Mouse (Mus musculus): ENCODE measurements at regions not wholly inside any gene's neighbourhood (a gene's known extent, or its start where the extent isn't known, plus 50 kb on each side); places are given as distances from the start of the nearest gene placed in this dataset.

DNA sequence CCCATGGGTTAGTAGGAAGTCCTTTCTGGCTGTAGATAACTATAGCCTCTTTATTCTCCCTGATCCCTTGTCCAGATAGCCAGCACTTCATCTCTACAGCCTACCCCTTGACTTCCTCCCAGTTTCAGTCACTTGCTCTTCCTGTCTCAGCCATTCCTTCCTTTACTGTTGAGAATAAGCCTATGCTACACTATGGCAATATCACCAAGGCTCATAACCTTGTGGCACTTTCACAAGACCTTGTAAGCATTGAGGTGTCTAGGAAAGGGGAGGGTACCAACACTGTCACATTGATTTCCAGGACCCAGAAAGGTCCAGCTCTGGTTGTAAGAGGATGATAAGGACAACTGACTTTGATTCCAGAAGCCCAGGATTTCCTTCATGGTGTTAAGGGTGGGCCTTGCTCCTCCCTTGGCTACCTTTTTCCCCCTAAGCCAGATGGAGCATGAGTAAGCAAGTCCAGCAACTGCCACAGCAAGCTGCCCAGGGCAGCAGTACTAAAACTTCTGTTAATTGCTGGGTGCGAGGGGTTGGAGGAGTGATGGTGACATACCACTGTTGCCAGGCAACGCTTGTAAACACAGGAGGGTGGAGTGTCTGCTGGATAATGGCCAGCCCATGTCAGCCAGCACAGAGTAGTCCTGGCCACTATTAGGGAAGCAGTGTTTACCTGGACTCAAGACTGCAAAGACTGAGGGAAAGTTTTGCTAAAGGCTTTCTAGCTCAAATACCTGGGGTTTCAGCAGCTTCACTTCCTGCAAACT is 75.7 kb downstream of the Ankrd16 start:
- peak; percentile 2 for DNase-seq

DNA sequence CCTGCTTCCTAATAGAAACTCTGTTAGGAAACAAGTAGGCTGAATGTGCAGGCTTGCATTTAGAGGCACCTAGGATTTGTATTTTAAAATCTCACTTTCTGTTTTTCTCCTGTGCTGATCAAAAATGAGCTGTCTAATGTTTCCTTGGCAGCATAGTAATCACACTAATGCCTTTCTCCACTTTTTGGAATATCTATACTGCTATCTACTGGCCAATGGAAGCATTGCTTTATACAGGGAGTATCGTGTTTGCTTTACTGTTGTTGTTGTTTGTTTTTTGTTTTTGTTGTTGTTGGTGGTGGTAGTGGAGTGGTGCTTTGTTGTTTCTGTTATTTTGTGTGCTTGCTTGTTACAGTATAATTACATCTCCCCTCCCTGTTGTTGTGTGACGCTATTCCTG is 92.3 kb downstream of the Ankrd16 start:
- DNase-seq, result no peak

DNA sequence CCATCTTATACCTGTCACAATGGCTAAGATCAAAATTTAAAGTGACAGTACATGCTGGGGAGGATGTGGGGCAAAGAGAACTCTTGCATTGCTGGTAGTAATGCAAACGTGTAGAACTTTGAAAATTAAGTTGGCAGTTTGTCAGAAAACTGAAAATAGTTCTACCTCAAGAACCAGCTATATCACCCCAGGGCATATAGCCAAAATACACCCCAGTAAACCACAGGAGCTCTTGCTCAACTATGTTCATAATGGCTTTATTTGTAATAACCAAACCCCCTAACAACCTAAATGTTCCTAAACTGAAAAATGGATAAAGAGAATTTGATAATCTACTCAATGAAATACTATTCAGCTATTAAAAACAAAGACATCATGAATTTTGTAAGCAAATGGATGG is 102.3 kb downstream of the Ankrd16 start:
- no peak for DNase-seq

DNA sequence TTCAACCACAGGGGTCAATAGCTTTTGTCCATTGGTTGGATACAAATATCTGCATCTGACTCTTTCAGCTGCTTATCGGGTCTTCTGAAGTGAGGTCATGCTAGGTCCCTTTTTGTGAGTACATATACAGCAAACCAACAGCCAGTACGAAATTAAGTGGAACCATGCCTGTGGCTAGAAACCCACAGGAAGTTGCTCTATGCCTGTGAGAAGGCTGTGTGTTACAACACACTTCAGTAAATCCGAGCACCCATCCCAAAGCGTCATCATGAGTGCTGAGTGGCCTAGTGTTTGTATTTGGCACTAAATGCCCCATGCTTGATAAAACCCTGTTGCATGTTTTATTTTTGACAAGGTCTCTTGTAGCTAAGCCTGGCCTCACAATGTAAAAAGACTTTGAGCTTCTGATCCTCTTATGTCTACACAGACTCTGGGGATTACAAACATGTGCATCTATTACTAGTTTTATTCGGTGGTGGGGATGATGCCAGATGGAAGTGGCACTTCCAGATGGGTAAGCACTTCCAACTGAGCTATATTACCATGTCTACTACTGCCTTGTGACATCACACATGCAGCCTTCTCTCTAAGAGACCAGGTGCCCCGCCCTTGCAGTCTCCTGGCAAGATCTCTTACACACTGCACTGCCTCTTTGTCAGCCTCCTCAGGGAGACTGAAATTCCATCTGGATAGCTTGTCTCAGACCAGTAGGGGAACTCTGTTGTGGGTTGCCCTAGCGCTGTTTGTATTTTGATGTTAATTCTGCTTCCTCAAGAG is 117.3 kb downstream of the Ankrd16 start:
- DNase-seq, result no peak

DNA sequence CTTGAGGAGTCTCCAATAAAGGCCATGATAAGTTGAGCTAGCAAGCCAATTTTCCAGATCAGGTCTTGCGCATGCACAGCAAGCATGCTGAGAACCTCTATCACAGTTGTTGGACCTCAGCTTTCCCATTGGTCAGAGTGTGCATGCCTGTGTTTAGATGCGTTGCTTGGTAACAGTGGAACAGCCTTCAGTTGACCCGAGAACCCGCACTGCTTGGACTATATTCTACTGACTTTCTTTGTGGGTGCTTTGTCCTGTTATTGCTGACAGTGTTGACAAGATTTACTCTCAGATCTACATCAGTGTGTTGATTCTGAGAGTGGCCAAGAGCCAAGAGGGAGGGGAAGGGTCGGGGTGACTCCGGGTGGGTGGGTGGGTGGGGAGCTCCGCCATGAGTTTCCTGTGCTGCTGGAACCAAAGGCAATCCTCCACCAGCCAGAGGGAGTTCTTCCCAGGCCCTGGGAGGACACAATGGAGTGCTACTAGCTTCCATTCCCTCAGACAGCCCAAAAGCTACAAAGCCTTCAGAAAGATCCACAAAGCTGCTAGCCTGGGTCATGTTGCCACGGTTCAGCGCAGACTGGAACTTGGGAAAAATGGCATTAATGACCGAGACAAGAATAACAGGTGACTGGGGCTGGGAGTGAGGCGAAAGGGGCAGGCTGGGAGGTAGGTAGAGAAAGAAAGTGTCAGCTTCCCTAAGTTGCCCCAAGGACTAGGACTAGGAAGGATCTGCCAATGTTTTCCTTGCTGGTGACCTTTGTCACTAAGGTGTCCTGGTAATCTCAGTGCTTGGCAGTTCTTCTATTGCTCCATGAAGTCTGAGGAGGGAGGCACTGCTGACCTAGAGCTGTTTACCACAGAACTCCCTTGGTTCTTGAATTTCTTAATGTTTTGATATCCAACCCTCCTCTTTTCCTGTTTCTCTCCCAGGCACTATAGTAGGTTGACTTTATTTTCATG is 122.3 kb downstream of the Ankrd16 start:
- no peak for DNase-seq

DNA sequence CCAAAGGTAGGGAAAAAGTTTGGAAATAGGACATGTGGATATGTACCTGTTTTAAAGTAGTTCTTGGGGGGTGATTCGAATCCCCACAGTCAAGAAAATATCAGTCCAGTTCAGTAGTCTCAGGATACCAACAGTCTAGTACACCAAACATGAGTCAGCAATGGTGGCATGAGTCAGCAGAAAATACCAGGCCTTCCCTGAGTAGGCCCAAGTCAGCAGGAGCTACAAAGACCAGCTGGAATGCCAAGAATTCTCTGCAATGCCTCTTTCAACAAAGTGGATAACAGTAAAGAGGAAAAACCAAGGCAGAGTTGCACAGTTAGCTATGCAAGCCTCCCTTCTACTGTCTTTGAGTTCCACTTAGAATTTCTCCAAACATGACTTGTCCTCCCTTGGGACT is 137.1 kb downstream of the Ankrd16 start:
- DNase-seq, result no peak

DNA sequence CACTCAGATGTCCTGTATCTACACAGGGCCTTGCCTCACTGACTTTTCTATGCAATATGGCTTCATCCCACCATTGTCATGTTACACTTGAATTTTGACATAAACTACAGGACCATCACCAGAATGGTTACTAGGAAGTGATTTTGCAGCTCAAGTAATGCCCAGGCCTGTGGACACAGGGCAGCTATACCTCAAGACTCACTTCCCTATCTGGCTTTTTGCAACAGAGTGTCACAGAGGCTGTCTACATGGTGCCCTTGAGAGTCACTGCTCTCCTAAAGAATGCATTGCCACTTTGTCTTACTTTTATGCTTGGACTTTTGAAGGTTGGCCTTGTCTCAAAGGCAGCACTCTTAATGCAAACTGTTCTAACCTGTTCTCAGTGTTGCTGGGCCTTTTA is 139.7 kb downstream of the Ankrd16 start:
- no peak for DNase-seq

DNA sequence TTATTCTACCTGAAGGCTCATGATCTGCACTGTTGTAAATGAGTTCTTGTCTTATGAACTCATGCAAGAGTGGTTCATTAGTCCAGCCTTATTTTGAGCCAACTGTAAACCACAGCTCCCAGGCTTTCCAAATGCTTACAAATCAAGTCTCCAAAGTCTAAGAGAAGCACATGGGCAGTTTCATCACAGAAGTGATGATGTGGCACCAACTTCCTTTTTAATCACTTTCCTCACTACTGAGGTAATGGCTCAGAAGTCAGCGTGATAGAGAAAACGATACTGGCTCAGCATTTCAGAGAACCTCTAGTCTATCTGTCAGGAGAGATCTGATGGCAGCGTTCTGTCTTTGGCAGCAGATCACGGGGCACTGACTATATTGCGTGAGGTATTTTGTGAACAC is 140.4 kb downstream of the Ankrd16 start:
- DNase-seq, result no peak

DNA sequence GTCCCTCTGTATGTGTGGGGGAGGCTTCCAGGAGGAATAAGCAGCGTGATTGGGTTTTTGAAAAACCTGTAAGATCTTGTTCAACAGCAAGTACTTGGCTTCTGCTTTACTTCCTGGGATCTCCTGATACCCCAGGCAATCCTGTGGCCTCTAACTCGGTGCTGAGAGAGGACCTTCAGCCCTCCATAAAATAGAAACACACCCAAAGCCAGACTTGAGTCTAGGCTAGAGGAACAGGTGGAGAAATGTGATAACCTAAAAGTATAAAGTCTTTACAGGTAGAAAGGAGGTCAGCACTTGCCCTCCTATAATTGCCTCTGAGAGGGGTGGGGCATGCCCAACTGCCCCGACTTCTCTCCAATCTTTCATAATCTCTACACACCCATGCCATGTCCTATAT is 183.1 kb downstream of the Ankrd16 start:
- DNase-seq, result no peak

DNA sequence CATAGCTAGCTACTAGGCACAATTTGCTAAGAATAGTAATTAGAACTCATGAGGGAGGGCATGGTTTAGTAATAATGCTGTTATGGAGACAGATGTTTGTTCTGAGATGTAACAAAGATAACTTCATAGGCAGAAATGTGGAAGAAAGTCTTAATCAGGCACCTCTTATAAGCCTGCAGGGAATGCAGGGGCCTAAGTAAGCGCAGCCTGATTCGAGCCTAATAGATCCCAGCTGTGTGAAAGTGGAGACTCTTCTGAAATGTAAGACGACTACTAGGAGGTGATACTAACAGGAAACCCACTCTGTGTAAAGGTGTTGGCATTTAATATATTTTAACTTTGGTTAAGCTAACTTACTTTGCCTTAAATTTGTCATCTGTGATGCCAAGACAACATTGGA is 187.7 kb downstream of the Ankrd16 start:
- no peak for DNase-seq

DNA sequence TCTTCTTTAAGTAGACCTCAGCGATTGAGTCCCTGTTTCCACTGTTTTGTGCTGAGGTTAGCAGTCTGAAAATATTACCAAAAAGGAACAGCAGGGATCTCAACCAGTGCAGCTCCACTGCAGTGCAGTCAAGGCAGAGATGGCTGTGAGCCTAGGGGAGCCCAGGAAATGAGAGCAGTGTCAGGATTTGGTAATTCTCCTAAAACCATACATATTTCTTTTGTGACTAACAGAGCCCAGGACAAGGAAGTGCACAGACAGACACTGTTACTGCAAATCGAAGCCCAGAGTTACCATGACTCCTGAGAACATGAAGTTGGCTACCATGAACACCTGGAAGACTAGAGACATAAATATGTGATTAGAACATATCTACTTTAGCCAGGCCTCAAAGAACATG is 189.3 kb downstream of the Ankrd16 start:
- DNase-seq, result no peak

DNA sequence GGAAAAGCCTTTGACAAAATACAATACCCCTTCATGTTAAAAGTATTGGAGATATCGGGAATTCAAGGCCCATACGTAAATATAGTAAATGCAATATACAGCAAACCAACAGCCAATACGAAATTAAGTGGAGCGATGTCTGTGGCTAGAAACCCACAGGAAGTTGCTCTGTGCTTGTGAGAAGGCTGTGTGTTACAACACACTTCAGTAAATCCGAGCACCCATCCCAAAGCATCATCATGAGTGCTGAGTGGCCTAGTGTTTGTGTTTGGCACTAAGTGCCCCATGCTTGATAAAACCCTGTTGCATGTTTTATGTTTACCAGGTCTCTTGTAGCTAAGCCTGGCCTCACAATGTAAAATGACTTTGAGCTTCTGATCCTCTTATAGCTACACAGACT is 194.3 kb downstream of the Ankrd16 start:
- no peak for DNase-seq

DNA sequence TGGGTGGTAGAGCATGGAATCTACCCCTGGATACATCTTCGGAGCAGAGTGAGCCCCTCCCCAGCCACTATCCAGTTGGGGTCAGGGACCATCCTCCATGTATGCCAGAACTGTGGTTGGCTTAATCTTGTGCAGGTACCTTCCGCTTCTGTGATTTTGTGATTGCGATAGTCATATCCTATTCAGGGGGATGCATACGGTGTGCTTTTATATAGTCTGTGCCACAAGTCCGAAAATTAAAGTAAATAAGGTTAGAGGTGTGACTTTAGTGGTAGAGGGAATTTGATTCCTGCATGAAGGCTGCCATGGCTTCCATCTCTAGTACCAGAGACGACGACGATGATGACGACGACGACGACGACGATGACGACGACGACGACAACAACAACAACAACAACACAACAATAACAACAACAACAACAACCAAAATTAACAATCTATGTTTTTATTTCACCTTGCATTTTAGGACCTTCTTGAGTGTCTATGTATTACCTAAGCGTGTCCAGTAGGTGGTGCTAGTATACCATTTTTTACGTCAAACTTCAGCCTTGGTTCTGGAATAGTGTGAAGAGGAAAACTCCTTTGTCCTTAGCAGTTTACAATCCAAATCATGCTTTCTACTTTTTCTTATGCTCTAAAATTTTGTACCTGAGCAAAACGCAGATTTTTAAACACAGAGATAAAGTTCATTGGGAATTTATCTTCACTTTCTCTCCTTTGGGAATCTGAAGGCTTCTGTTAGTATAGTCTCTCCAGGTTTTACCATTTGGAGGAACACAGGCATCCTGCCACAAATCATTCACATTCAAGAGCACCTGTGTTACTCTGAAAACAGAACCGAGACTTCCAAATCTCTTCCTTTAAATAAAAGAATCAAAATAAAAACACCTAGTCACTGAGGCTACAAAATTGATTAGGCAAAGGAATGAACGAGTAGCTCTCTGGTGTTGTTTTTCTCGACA is 224.5 kb downstream of the Ankrd16 start:
- peak; percentile 27 for DNase-seq

DNA sequence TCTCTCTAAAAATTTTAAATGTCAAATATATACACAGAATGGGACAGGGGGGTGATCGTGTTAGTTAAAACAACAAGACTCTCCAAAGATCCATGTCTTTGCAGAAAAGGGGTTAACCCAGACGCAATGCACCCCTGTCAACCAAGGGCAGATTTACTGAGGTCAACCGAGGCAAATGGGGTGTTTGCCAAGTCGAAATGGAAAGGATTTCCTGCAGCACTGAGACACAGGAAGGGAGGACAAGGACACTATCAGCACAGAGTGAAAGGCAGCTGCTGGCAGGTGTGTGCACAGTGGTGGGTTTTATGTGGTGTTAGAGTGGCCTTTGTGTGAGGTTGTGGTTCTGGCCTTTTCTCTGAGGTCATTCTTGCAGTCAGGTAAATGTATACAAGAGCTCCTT is 226.7 kb downstream of the Ankrd16 start:
- DNase-seq, result peak; percentile 74

DNA sequence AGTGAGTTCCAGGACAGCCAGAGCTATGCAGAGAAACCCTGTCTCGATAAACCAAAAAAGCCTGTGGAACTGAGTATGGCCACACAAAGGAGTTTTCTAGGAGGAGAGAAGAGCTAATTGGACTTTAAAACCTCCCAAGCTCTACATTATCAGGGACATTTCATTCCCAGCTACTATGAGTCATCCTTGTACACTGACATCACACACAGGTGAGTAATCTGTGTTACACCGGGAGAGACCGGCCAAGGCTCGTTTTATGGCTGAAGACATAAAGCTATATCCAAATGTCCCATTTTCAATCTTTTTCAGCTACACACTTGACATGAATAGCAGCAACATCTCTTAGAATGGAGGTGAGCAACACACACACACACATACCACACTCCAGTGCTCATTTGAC is 229.5 kb downstream of the Ankrd16 start:
- DNase-seq, result no peak

DNA sequence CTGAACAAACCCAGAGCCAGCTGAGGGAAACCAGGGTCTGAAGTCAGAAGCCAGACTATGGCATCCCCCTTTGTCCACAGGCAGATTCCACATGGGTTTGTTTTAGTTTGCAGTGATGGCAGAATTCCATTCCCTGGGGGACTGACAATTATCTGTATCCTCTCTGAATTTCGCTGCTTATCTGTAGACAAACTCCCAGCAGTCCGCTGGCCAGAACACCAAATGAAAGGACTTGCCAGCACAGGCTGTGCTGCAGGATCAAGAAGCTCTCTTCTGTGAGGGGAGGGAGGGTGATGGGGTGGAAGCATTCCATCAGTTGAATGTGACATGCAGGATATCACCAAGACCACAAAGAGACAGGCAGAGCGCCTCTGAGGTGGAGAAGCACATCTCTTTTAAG is 233.8 kb downstream of the Ankrd16 start:
- DNase-seq, result peak; percentile 60

DNA sequence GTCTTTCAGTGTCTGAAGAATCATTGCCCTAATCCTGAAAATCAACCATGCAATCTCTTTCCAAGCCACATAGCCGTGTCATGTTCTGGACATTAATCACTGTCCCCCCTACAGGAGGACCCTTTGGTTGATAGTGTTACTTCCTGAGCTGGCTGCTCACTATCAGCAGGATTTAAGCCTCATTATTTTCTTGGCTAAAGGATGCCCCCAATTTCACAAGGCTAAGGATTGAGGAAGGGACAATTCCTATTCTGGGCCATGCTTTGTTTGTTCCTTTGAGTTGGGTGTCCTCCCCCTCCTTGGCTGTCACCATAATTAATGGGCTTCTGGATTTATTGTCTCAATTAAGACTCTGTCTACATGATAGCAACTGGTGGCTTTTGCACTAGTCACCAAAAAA is 241.9 kb downstream of the Ankrd16 start:
- peak; percentile 71 for DNase-seq

DNA sequence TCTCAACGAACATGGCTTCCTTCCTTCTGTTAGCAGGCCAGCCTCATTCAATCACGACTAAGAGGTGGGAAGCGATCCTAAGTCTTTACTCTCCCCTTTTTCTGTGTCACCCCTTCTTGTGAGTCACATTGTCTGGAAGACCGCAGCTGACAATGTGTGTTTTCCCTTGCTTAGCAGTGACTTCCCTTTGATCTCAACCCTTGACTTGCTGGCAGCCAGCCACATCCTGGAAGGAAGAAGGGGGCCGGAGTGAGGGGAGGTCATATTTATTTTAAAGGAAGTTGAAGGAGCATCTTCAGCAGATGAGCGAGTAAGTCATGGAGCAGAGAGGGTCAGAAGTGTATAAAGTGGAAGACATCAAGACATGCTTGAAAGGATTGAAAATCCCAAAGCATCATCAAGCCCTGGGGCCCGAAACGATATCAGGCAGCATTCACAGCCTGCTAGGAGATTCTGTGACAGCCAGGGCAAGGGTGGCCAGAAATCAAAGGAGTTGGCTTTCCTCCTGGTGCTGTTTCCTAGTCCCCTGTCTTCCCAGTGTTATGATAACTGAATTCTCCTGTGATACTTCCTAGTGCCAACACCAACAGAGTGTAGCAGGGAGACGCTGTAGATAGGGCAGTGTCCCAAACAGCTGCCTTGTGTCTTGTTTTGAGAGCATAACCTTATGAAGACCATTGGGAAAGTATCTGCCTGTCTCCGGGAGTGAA is 245.9 kb downstream of the Ankrd16 start:
- peak; percentile 92 for DNase-seq

DNA sequence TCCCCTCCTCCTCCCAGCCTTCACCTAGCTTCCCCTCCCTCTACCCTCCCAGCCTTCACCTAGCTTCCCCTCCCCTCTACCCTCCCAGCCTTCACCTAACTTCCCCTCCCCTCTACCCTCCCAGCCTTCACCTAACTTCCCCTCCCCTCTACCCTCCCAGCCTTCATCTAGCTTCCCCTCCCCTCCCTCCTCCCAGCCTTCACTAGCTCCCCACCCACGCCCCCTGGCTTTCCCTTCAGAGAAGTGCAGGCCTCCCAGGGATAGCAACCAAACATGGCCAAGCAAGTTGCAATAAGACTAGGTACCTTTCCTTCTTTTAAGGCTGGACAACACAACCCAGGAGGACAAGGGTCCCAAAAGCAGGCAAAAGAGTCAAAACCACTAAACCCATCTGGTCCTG is 248.5 kb downstream of the Ankrd16 start:
- no peak for DNase-seq

DNA sequence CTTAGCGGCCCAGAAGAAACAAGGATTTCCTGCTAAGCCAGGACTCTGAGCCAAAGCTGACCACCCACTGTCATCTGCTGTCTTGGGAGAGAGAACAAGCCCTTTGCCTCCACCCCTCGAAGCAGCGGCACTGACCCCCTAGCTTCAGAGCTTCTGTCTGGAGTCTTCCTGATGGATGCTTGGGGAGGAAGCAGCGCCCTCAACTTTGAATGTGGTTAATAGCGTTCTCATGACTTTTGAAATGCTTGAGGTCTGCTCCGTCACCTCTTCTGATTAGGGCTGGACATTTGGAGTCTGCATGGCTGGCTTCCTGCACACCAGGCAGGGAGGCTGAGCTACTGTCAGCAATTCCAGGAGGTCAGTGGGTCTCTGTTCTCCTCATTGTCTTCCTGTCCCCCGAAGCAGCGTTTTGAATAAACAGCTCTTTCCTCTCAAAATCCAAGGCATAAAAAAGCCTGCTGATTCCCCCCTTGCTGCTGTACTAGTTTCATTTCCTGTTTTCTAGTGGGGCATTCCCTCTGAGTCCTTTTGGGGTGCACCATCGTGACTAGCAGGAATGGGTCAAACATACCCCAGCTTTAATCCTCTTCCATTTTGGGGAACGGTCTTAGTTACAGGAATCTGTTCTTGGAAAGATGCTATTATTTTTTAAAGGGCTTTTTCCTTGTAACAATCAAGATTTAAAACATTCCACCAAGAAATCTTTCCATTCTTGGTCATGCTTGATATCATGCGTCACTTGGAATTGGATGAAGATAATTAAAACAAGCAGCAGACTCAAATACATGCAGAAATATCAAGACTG is 256.0 kb downstream of the Ankrd16 start:
- peak; percentile 84 for DNase-seq

DNA sequence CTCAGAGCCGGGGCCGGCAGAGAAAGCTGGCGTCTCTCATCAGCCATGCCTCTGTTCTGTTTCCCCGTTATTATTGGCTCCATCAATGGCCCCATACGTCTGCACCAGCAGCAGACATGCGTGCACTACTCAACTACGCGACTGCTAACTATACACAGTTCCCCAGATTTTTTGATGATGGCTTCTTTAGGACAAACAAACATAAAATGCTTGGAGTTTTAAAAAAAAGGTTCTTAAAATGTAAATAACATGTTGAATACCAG is 256.6 kb downstream of the Ankrd16 start:
- DNase-seq, result no peak

Measured in kidney, postnatal 14 days (tissue).